Mouse (Mus musculus): Measurements from ENCODE around the gene Sult6b2.
A peak's percentile ranks its signal among the peaks of the same experiment; 100 is the strongest.

DNA sequence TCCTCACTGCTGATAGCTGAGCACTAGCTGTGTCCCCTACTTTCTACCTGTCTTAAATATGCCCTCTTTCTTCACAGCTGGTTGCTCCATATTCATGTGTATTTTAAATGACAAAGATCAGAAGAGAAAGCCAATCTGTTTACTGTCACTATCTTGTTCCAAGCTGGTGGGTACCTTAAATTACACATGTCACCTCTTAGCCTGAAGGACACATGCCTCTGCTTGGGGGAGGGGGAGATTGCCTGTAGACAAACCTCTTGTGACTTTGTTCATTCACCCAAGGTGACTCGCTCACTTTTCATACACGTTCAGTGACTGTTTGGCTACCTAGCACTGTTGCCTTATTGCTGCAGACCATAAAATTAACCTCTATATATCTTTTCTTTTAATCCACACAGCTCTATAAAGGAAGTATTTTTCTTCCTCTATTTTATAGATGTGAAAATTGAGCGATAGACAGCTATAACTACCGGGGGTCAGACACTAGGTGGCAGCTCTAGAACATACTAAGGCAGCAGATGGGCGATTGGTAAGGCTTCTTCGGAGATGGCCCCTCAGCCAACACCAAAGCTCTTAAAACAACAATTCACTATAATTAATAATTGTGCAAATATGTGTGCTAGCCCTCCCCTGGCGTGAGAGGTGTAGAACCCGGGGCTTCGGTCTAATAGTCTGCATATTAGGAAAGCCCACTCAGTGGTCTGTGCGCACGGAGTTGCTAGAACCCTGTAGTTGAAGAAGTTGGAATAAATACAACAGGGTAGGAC, 25.1 kb downstream of the Sult6b2 start:
- peak; percentile 73 for TF ChIP-seq CTCF (IDR thresholded peaks at IDR 0.05)
- TF ChIP-seq EP300 (IDR thresholded peaks at IDR 0.05): no peak

Data from lung, postnatal 0 days (tissue).